Mouse (Mus musculus): ENCODE measurements around the gene 1700016D06Rik.

Gene 1700016D06Rik

DNA sequence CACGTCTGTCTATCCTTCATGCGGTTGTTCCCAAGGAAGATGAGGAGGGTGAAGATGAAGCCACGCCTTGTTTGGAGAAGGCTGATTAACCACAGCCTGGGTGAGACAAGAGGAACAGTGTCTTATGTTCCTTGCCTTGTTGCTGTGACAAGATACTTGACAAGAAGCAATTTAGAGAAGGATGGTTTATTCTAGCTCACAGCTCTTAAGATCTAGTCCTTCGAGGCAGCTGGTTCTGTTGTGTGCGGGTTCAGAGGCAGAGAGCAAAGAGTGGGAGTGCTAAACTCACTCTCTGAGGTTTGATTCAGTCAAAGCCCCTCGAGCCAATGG, at the start of gene 1700016D06Rik:
TSS of gene 1700016D06Rik (minus strand) at position 31 of the 330 bp plus-strand sequence.
- in situ Hi-C loops (cut with MboI; ENCODE audit: low pct_unique_long_range_greater_than_20kb in 1 of 2, low sequenced_read_pairs in 2 of 2, unreplicated experiment in 1 of 2) = loop anchor here in 1 of 2 experiments (10.0 kb wide), 1 partner anchor 266 kb away; no protein-coding TSS in a partner anchor

DNA sequence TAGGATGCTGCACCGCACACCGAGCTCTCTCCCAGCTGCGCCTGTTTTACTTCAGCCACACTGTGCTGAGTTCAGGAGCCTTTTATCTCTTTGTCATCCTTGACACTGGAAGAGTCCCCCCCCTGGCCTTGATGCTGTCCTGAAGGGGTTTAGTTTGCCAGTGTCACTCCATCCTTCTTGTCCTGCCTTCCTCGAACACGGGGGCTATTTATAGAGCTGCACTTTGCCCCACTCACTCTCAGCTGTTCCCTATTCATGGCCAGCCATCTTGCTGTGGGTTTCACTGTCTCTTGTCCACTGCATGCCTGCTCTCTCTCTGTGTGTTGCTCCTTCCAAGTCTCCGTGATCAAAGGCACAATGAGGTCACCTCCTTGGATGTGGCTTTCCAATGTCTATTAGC, 48.6 kb upstream of the 1700016D06Rik start:
- in situ Hi-C loops (cut with MboI; ENCODE audit: low pct_unique_long_range_greater_than_20kb in 1 of 2, low sequenced_read_pairs in 2 of 2, unreplicated experiment in 1 of 2) = no loop called here

- in situ Hi-C loops (cut with MboI; ENCODE audit: low pct_unique_long_range_greater_than_20kb in 1 of 2, low sequenced_read_pairs in 2 of 2, unreplicated experiment in 1 of 2) = no loop called here
Observed at GRCm38 (mm10) chr8:11746850-11747600, 46.2 kb upstream of the 1700016D06Rik start.

GRCm38 (mm10) chr8:11743580-11743979, 42.7 kb upstream of the 1700016D06Rik start:
- in situ Hi-C loops (cut with MboI; ENCODE audit: low pct_unique_long_range_greater_than_20kb in 1 of 2, low sequenced_read_pairs in 2 of 2, unreplicated experiment in 1 of 2) = no loop called here

GRCm38 (mm10) chr8:11740857-11741256, 40.0 kb upstream of the 1700016D06Rik start:
- in situ Hi-C loops (cut with MboI; ENCODE audit: low pct_unique_long_range_greater_than_20kb in 1 of 2, low sequenced_read_pairs in 2 of 2, unreplicated experiment in 1 of 2) = no loop called here

GRCm38 (mm10) chr8:11739082-11739481, 38.2 kb upstream of the 1700016D06Rik start:
- in situ Hi-C loops (cut with MboI; ENCODE audit: low pct_unique_long_range_greater_than_20kb in 1 of 2, low sequenced_read_pairs in 2 of 2, unreplicated experiment in 1 of 2) = no loop called here

DNA sequence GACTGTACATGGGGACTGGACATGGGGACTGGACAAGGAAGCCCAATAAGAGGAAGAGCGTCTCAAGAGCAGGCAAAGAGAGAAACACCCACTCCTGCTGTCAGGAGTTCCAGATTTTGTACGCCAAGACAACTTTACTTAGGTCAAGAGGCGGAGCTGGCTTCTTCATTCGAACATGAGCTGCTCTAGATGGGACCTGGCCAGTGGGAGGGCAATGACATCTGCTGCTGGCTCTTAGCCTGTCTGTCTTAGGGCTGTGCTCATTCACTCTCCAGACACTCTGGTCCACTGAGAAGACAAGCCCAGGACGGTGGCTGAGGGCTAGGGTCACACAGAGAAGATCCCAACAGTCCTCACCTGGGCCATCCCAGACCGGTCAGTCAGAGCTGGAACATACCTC, 36.2 kb upstream of the 1700016D06Rik start:
- in situ Hi-C loops (cut with MboI; ENCODE audit: low pct_unique_long_range_greater_than_20kb in 1 of 2, low sequenced_read_pairs in 2 of 2, unreplicated experiment in 1 of 2) = no loop called here

DNA sequence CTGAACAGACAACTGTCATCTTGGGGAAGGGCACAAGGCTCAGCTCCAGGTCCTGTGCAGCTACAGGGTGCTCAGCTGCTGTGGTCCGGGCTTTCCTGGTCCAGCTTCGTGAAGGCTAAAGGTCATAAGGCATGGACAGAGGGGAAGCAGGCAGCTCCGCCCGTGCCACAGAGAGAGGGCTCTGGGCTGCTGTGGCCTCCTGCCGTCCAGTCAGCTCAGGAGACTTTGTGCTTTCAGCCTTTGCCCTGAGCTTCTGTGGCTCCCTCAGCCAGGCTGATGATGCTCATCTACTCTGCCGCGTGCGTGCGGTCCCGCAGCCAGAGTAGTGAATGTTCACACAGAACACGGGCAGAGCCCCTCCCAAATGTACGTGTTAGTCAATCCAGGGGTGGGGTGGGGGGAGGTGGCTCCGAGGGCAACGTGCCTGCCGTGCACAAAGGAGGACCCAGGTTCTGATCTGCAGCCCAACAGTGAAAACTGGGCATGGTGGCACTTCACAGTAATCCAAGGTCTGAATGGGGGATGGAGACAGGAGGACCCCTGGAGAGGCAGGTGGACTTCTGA, 34.9 kb upstream of the 1700016D06Rik start:
- in situ Hi-C loops (cut with MboI; ENCODE audit: low pct_unique_long_range_greater_than_20kb in 1 of 2, low sequenced_read_pairs in 2 of 2, unreplicated experiment in 1 of 2) = no loop called here

DNA sequence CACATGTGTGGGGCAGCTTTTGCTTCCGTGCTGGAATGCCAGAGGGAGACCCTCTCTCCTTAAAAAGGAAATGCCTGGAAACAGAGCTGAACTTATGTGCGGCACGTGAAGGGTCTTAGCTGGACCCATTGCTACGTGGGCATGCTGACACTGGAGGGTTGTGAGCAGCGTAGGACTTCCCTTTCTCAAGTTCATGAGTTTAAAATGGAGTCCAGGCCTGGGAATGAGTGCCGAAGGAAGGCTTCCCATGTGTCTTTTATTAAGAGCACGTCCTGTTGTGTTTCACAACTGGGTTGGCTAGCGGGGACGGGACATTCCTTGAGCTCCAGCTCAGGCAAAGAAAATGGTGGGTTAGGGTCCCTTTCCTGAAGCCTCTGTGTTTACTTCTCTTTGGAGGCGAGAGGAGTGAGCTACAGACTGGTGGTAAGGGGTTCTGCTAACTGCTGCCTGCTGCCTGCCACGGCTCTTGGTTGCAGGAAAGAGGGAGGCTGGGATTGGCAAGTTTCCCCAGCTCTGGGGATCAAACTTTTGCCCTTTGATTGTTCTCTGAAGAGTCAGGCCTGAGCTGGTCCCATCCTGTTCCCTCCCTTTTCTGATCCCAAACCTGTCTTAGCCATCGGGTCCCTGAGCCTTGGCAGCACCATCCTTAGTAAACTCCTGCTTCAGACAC, 29.5 kb upstream of the 1700016D06Rik start:
- in situ Hi-C loops (cut with MboI; ENCODE audit: low pct_unique_long_range_greater_than_20kb in 1 of 2, low sequenced_read_pairs in 2 of 2, unreplicated experiment in 1 of 2) = no loop called here

GRCm38 (mm10) chr8:11728482-11729295, 27.8 kb upstream of the 1700016D06Rik start:
- in situ Hi-C loops (cut with MboI; ENCODE audit: low pct_unique_long_range_greater_than_20kb in 1 of 2, low sequenced_read_pairs in 2 of 2, unreplicated experiment in 1 of 2) = no loop called here

DNA sequence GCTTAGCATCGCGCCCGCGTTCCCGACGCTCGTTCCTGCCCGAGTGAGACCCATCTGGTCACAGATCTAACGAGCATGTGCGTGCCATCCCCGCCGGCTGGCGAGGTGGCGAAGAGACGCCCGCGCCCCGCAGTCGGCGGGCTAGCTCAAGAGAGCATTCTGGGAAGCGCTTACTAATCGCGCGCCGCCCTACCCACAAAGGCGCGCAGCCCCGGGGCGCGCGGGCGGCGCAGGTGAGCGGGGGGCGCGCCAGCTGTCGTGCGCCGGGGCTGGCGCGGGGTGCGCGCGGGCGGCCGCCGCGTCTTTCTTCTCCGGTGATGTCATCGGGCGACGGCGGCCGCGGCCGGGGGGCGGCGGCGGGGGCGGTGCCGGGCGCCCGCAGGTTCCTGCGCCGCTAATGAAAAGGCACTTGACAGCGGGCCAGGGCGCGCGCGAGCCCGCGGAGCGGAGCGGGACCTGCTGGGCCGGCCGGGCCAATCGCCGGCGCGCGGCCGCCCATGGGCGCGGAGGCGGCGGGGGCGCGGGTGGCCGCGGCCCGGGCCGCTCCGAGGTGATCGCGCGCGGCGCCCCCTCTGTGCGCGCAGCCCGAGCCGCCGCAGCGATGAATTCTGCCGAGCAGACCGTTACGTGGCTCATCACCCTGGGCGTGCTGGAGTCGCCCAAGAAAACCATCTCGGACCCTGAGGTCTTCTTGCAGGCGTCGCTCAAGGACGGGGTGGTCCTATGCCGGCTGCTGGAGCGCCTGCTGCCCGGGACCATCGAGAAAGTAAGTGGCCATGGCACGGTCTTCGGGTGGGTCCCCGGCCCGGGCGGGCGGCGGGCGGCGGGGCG, 27.0 kb upstream of the 1700016D06Rik start, which contains the start of gene Arhgef7:
TSS of gene Arhgef7 (plus strand) at position 71 of the 831 bp plus-strand sequence.
- in situ Hi-C loops (cut with MboI; ENCODE audit: low pct_unique_long_range_greater_than_20kb in 1 of 2, low sequenced_read_pairs in 2 of 2, unreplicated experiment in 1 of 2) = no loop called here

DNA sequence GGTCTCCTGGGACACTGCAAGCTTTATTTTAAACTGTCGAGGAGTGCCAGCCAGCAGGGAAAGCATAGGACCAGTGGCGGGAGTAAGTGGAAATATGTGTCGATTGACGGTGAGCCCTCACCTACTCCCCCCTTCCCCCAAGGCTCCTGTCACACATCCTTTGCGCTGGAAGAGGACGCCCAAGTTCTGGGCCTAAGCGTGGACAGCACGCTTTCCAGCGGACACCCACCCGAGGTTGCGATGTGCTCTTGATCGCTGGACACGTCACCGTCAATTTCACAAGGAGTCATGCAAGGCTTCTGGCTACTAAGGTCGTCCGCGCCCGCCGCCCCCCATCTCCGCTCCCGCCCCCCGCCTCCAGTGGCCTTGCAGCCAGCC, 26.4 kb upstream of the 1700016D06Rik start:
- in situ Hi-C loops (cut with MboI; ENCODE audit: low pct_unique_long_range_greater_than_20kb in 1 of 2, low sequenced_read_pairs in 2 of 2, unreplicated experiment in 1 of 2) = no loop called here

- in situ Hi-C loops (cut with MboI; ENCODE audit: low pct_unique_long_range_greater_than_20kb in 1 of 2, low sequenced_read_pairs in 2 of 2, unreplicated experiment in 1 of 2) = loop anchor here in 1 of 2 experiments (10.0 kb wide), 1 partner anchor 282 kb away; no protein-coding TSS in a partner anchor
Observed at GRCm38 (mm10) chr8:11717194-11717593, 16.3 kb upstream of the 1700016D06Rik start.

GRCm38 (mm10) chr8:11712244-11712643, 11.4 kb upstream of the 1700016D06Rik start:
- in situ Hi-C loops (cut with MboI; ENCODE audit: low pct_unique_long_range_greater_than_20kb in 1 of 2, low sequenced_read_pairs in 2 of 2, unreplicated experiment in 1 of 2) = loop anchor here in 1 of 2 experiments (10.0 kb wide), 1 partner anchor 277 kb away; no protein-coding TSS in a partner anchor

DNA sequence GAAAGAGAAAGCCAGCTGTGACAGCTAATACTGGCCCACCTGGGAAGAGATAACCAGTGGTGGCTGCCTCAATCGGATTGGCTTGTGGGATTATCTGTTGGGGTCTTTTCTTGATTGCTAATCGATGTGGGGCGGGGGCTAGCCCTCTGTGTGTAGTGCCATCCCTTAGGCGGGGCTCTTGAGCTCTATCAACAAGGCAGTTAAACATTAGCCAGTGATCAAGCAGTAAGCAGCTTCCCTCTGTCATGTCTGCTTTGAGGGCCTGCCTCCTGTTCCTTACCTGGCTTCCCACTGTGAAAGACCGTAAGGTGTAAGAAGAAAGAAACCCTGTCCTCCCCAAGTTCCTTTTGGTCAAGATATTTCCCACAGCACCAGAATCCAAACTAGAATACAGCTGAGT, 9.6 kb upstream of the 1700016D06Rik start:
- in situ Hi-C loops (cut with MboI; ENCODE audit: low pct_unique_long_range_greater_than_20kb in 1 of 2, low sequenced_read_pairs in 2 of 2, unreplicated experiment in 1 of 2) = loop anchor here in 1 of 2 experiments (10.0 kb wide), 1 partner anchor 276 kb away; no protein-coding TSS in a partner anchor

DNA sequence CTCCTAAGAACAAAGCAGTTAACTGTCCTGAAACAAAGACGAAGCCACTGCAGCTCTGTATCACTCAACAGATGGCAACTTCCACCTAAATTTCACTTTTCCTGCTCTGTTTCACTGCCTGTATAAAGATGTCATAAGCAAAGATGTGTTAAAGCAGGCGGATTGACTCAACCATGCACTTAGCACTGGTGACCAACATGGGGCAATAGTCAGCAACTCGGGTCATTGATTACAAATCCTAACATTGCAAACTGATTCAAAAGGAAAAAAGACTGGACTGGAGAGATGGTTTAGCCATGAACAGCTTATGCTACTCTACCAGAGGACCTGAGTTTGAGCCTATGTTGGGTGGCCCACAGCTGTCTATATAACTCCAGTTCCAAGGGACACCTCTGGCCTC, 8.7 kb upstream of the 1700016D06Rik start:
- in situ Hi-C loops (cut with MboI; ENCODE audit: low pct_unique_long_range_greater_than_20kb in 1 of 2, low sequenced_read_pairs in 2 of 2, unreplicated experiment in 1 of 2) = loop anchor here in 1 of 2 experiments (10.0 kb wide), 1 partner anchor 275 kb away; no protein-coding TSS in a partner anchor

GRCm38 (mm10) chr8:11708815-11709214, 8.0 kb upstream of the 1700016D06Rik start:
- in situ Hi-C loops (cut with MboI; ENCODE audit: low pct_unique_long_range_greater_than_20kb in 1 of 2, low sequenced_read_pairs in 2 of 2, unreplicated experiment in 1 of 2) = loop anchor here in 1 of 2 experiments (10.0 kb wide), 1 partner anchor 274 kb away; no protein-coding TSS in a partner anchor

Data from mouse embryonic stem cell (cell line).